Mouse (Mus musculus) hindbrain, embryonic 10.5 days (tissue): Measurements from ENCODE around the gene 1500011B03Rik. TPM values are rescaled to one million over a fixed set of nuclear protein-coding genes. Genes with fewer than 3 reads are reported as not detected.

Experiments
- DNase-seq: peaks from one replicate; pipeline ENCODE4 v3.0.0-alpha.2; 2017; ENCODE audit warnings: low spot score
- H3K27ac ChIP-seq: fragments of 300-500 bp; sonication (generic); 2 replicates; pipeline ENCODE4 v1.5.1; 2016; ENCODE audit warnings: mild to moderate bottlenecking, moderate library complexity
- H3K27me3 ChIP-seq: fragments of 300-500 bp; sonication (generic); 2 replicates; pipeline ENCODE4 v1.6.1; 2016; ENCODE audit warnings: mild to moderate bottlenecking; ENCODE audit not compliant: poor library complexity, insufficient read depth, severe bottlenecking
- H3K36me3 ChIP-seq: fragments of 300-500 bp; sonication (generic); 2 replicates; pipeline ENCODE4 v1.6.1; 2016; ENCODE audit warnings: mild to moderate bottlenecking, moderate library complexity
- H3K4me1 ChIP-seq: fragments of 300-500 bp; sonication (generic); replicated peaks from 2 replicates; pipeline ENCODE4 v1.6.1; 2016; ENCODE audit warnings: mild to moderate bottlenecking
- H3K4me3 ChIP-seq: fragments of 300-500 bp; sonication (generic); 2 replicates; pipeline ENCODE4 v1.5.1; 2016; ENCODE audit warnings: mild to moderate bottlenecking, moderate library complexity
- H3K9me3 ChIP-seq: fragments of 300-500 bp; sonication (generic); 2 replicates; pipeline ENCODE4 v1.6.1; 2016; ENCODE audit warnings: mild to moderate bottlenecking, moderate library complexity
- WGBS: fragments of 180-500 bp; shearing (Covaris S2); methylation state at CpG from one replicate; pipeline ENCODE4 v1.1.7; 2016; 5-methylcytosine and 5-hydroxymethylcytosine counted together
- polyA plus RNA-seq: library from polyadenylated mRNA; unstranded; fragments of >200 nt; fragmentation: Nextera tagmentation; extraction: Ambion mirVana; gene quantifications from 2 replicates; pipeline ENCODE4 v1.2.1, GENCODE M21; 2016

The 1500011B03Rik gene
- polyA plus RNA-seq, 1 experiment from 2014 or later: 159 TPM

DNA sequence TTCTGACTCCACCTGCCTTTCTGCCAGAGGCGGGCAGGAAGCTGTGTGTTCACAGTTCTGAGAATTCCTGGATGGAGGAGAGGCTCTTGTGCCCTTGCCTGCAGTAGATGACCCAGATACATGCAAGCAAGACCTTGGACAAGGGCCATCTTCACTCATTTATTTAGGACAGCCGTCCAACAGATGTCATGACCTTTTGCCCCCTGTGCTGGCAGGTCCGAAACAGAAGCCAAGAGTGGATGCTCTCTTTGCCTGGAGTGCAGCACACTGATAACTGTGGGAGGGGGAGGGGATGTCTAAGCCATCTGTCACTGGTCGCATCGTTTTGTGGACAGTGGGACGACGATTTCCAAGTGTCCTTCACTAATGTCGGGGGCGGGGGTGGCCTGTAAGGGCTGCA lies 28.0 kb downstream of the 1500011B03Rik start:
- Histone ChIP-seq H3K4me3 (peak overlapping the region; percentile 16; the same call in 1 of the 2 replicates), H3K27ac (peak overlapping the region; percentile 77), H3K9me3 (no peaks in the 10 kb centered on the region), H3K4me1 (peaks cover 45% of the 10 kb centered on the region), H3K36me3 (peaks cover 70% of the 10 kb centered on the region), H3K27me3 (0 out of 2 replicates have a peak, but pooled peaks cover 3% of the 10 kb centered on the region)
- peak; percentile 54 for DNase-seq
- WGBS: 30% methylated on average over 9 of the region's 9 CpGs

DNA sequence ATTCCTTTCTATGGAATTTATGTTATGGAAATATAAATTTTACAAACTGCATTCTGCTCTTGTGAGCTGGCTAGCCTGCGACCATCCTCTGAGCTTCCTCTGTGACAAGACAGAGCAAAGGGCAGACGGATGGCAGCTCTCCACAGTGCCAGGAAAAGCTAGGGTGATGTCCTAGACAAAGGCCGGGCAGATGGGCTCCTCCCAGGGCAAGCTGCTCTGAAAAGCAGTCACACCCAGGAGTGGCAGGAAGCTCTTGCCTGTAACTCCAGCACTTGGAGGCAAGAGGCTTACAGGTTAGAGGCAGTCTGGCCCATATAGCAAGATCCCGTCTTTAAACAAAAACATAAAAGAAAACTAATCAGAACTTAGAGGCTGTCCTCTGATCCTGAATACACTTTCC lies 28.7 kb downstream of the 1500011B03Rik start:
- DNase-seq: peak; percentile 35
- H3K9me3 ChIP-seq: no peaks in the 10 kb centered on the region
- 0 out of 2 replicates have a peak, but pooled peaks cover 3% of the 10 kb centered on the region for H3K27me3 ChIP-seq
- peak overlapping the region; percentile 77 for H3K27ac ChIP-seq
- 55% methylated on average over 4 of the region's 4 CpGs for WGBS
- H3K4me3 ChIP-seq: no peak overlapping the region
- peaks cover 66% of the 10 kb centered on the region for H3K36me3 ChIP-seq
- H3K4me1 ChIP-seq: peaks cover 45% of the 10 kb centered on the region

DNA sequence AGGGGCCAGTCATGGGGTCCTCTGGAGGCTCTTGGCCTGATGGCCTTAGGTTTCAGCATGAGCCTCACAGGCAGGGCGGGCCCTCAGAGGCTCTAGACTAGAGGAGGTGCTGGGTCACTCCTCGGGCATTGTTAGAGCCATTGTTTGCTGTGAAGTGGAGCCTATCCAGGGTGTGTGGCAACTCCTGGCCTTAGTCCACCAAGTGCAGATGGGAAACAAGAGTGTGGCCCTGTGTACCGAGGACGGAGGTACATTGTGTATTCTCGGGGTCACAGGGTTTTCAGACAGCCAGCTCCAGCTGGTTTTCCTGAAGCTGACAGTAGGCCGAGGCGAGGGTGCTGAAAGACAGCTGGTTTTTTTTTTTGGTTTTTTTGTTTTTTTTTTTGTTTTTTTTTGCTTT lies 30.0 kb downstream of the 1500011B03Rik start:
- peaks cover 45% of the 10 kb centered on the region for H3K4me1 ChIP-seq
- peaks cover 66% of the 10 kb centered on the region for H3K36me3 ChIP-seq
- 0 out of 2 replicates have a peak, but pooled peaks cover 3% of the 10 kb centered on the region for H3K27me3 ChIP-seq
- peak overlapping the region; percentile 77 for H3K27ac ChIP-seq
- no peaks in the 10 kb centered on the region for H3K9me3 ChIP-seq
- DNase-seq: no peak
- WGBS: 74% methylated on average over 7 of the region's 7 CpGs
- H3K4me3 ChIP-seq: no peak overlapping the region

DNA sequence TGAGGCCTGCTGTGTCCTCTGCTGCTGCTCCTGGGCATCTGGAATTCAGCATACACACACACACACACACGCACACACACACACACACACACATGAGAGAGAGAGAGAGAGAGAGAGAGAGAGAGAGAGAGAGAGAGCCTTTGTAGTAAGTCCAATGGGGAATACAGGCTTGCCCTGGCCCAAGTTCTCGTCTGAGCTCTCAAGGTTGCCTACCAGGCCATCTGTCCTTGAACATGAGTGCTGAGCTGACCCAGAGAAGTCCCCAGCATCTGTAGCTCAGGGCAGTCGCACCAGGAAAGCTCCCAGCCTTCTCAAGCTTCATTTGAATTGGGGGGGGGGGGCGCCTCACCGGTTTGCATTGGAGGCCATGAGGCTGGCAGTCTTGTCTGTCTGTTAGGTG lies 38.1 kb downstream of the 1500011B03Rik start:
- Histone ChIP-seq H3K4me1 (peaks cover 31% of the 10 kb centered on the region), H3K27ac (peak overlapping the region; percentile 50), H3K36me3 (peaks cover 41% of the 10 kb centered on the region), H3K27me3 (no peaks in the 10 kb centered on the region), H3K9me3 (no peaks in the 10 kb centered on the region), H3K4me3 (no peak overlapping the region)
- DNase-seq: no peak
- WGBS: 79% methylated on average over 5 of the region's 5 CpGs

DNA sequence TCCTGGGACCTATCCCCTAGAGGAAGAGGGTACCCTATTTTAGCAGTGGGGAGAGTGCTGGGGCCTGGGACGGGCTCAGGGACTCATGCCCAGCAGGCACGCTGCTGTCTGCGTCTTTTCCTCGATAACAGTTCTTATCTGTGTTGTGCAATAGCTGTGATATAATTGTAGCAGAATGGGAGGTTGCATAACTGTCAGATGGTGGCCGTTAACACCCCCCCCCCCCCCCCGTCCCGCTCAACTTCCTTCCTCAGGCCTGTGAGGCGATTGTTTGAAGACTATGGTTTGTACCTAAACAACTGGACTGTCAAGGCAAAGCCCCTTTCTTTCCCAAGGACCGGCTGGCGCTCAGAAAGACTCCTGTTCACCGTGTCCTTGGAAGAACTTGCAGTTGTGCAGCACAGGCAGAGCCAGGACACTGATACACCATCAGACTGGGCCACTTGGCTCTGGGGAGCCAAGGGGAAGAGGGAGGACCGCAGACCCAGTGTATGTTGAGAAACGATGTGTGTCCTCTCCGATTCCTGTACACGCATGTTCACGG lies 38.6 kb downstream of the 1500011B03Rik start:
- Histone ChIP-seq H3K4me1 (peaks cover 36% of the 10 kb centered on the region), H3K36me3 (peaks cover 40% of the 10 kb centered on the region), H3K27ac (peak overlapping the region; percentile 50), H3K9me3 (no peaks in the 10 kb centered on the region), H3K4me3 (no peak overlapping the region), H3K27me3 (no peaks in the 10 kb centered on the region)
- DNase-seq: no peak
- WGBS: 88% methylated on average over 16 of the region's 16 CpGs

DNA sequence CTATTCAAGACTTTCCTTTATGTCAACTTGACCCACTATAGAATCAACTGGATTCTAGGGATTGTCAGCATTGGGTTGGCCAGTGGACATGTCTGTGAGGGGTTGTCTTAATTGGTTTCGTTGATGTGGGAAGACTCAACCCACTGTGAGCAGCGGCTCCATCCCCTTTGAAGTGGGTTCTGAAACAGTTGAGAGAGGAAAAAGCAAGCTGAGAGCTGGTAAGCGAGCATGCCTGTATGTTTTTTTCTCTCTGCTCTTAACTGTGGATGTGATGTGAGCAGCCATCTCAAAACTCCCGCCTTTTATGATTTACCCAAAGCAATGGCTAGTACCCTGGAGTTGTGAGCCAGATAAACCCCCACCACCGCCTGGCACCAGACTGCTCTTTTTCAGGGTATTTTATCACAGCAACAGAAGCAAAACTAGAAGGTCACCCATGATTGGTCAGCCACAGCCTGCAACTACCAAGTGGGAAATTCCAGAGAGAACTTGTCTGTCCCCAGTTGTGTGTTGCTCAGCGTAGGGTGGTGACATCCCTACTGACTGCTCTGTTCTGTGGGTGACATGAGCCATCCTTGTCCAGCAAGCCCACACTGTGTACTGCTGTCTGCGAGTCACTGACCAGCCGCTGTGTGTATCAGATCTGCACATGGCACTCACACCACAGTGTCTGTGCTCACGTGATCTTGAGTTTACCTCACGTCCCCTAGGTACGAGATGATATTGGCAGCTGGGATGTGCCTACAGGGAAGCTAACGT lies 39.7 kb downstream of the 1500011B03Rik start:
- WGBS: 86% methylated on average over 12 of the region's 12 CpGs
- Histone ChIP-seq H3K27me3 (no peaks in the 10 kb centered on the region), H3K36me3 (peaks cover 29% of the 10 kb centered on the region), H3K27ac (no peak overlapping the region), H3K4me3 (no peak overlapping the region), H3K9me3 (no peaks in the 10 kb centered on the region), H3K4me1 (peaks cover 38% of the 10 kb centered on the region)
- DNase-seq: no peak

DNA sequence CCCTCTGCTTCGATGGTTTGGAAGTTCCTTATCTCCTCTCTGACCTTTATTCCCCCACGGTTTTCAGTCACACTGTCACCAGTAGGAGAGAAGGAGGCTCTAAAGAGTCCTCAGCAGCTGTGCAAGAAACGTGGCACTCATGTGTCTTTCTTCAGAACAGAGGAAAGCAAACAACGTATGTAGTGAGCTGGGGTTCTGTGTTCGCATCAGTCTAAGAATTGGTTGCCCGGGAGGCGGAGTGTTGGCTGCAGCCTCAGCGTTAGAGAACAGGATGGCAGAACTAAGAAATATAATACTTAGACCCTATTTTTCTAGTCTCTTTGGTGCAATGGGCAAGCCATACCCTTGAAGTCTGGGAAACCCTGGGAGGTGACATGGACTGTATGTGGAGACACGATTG lies 40.3 kb downstream of the 1500011B03Rik start:
- Histone ChIP-seq H3K9me3 (no peaks in the 10 kb centered on the region), H3K27me3 (no peaks in the 10 kb centered on the region)
- 89% methylated on average over 9 of the region's 9 CpGs for WGBS

DNA sequence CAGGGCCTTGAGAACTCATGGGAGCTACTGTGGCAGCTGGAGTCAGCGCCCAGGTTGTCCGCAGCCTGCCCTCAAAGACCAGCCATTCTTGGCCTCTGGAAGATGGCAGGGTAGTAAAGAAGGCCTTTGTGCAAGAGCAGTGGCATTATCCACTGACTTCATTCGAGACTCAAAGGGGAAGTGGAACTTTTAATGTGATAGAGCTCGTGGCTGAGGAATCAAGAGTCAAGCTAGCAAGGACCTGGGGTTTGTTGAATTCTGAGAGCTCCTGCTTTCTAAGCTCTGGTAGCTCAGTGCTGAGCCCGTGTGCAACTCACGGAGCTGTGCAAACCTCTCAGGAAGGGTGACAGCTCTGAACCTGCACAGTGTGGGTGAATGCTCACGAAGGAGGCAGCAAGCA lies 42.4 kb downstream of the 1500011B03Rik start:
- 90% methylated on average over 7 of the region's 7 CpGs for WGBS
- Histone ChIP-seq H3K36me3 (peaks cover 2% of the 10 kb centered on the region; the same call in 1 of the 2 replicates), H3K27me3 (no peaks in the 10 kb centered on the region), H3K4me3 (no peak overlapping the region), H3K4me1 (peaks cover 54% of the 10 kb centered on the region), H3K9me3 (no peaks in the 10 kb centered on the region), H3K27ac (0 out of 2 replicates have a peak overlapping the region, but pooled peaks have one; percentile 14)
- no peak for DNase-seq

More for the DNA sequence above, 40.3 kb downstream of the 1500011B03Rik start:
- peaks cover 43% of the 10 kb centered on the region for H3K4me1 ChIP-seq
- H3K4me3 ChIP-seq: no peak overlapping the region
- no peak for DNase-seq
- H3K36me3 ChIP-seq: peaks cover 23% of the 10 kb centered on the region
- no peak overlapping the region for H3K27ac ChIP-seq

DNA sequence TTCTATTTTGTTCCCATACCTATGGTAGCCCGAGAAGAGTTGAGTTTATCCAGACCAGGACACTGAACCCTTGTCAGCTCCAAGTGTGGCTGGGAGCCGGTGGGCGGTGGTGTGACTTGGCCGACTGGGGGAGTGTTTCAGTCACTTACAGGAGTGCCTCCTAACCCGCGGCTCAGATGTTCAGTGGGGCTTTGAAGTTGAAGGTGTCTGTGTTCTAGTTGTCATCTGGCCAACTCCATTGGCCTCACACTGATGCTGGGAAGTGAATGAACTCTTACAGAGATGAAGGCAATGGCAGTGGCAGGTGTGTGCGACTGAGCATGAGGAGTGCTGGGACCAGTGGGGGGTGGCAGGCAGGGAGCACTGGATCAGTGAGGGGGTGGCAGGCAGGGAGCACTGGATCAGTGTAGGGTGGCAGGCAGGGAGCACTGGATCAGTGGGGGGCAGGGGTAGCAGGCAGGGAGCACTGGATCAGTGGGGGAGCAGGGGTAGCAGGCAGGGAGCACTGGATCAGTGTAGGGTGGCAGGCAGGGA lies 43.2 kb downstream of the 1500011B03Rik start:
- peaks cover 54% of the 10 kb centered on the region for H3K4me1 ChIP-seq
- H3K27me3 ChIP-seq: no peaks in the 10 kb centered on the region
- DNase-seq: no peak
- H3K27ac ChIP-seq: no peak overlapping the region
- no peaks in the 10 kb centered on the region for H3K36me3 ChIP-seq
- H3K4me3 ChIP-seq: no peak overlapping the region
- H3K9me3 ChIP-seq: no peaks in the 10 kb centered on the region
- WGBS: 85% methylated on average over 7 of the region's 7 CpGs

DNA sequence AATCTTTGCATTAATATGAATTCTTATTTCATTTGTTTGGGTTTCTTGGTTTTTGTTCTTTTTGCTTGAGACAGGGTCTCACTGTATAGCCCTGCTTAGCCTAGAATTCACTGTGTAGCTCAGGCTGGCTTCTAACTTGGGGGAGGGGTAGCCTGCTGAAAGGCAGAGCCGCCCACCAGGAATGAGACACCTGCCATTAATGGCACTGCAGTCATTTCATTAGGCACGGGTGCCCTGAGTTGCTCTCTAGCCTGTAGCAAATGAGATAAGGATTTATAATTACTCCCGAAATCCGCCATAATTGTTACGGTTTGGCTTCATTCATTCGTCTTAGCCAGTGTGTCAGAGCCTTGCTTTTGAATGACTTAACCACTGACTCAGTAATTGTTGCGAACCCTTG lies 47.1 kb downstream of the 1500011B03Rik start:
- Histone ChIP-seq H3K4me3 (peak overlapping the region; percentile 99), H3K36me3 (no peaks in the 10 kb centered on the region), H3K27ac (no peak overlapping the region), H3K27me3 (no peaks in the 10 kb centered on the region), H3K4me1 (peaks cover 62% of the 10 kb centered on the region), H3K9me3 (no peaks in the 10 kb centered on the region)
- DNase-seq: no peak
- 77% methylated on average over 7 of the region's 7 CpGs for WGBS

DNA sequence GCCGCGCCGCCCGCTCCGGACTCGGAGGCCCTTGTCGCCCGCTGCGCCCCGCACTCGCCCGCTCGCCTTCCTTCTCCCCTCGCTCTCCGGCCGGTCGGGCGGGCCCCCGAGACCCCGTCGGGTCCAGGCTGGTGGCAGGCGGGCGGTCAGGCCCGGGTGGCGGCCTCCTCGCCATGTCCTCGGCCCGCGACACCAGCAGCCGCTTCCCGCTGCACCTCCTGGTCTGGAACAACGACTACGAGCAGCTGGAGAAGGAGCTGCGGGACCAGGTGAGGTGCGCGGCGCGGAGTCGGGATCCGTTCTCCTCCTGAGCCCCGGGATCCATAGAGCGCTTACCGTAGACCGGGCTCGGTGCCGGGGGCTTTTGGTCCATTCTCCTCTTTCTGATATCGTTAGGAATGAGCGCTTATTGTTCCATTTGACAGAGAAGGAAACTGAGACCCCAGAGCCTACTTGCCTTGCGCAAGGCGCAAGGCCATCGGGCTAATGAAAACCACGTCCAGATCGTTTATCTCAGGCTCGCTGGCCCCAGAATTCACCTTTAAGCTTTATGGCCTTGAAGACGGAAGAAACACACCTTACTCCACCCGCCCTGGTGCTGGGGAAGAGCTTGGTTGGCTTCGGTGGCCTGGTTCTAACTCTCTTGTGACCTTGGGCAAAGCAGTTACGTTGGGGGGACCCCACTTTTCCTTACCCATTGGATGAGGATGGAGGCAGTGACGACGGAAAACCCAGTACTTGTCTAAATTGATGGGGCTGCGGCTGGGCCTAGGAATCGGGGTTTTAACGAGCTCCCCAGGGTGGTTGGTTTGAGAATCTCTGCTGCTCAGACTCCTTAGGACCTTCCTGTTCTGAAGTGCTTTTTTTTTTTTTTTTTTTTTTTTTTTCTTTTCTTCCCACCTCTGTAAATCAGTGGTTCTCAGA lies 48.0 kb downstream of the 1500011B03Rik start, which contains the start of gene Git2:
Gene Git2 (minus strand): TSS at position 462 of the 924 bp plus-strand sequence.
- no peaks in the 10 kb centered on the region for H3K36me3 ChIP-seq
- H3K27ac ChIP-seq: peak within 1 kb of the TSS; percentile 99
- peaks cover 61% of the 10 kb centered on the region for H3K4me1 ChIP-seq
- no peaks in the 10 kb centered on the region for H3K9me3 ChIP-seq
- peak within 1 kb of the TSS; percentile 99 for H3K4me3 ChIP-seq
- H3K27me3 ChIP-seq: no peaks in the 10 kb centered on the region
- WGBS: 1% methylated on average over 63 of the region's 63 CpGs
- DNase-seq: peak; percentile 25

DNA sequence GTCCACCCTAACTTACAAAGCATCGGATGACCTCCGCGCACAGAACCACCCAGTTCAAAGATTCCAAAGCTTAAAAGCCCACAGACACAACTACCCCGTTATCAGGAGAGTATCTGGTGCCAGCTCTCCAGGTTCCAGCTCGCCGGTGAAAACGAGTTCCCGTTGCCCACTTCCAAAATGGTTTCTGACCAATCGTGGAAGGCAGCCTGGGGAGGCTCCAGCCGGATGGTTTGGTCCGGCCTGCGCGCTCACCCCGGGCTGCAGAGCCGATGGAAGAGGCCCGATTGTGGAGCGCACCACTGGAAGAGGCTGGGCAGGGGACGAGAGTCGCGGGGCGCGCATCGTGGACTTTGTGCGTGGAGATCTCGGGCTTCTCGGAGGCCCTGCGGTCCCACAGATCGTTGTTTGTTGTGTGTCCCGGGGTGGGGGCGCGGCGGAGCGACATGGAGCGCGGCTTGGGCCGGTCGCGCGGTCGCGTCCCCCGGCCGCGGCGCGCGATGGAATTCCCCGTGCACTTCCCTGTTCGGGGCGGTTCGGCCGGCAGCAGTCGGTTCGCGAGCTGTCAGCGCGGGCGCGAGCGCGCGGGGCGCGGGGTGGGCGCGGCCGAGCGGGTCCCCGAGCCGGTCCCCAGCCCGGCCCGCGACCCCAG lies 48.7 kb downstream of the 1500011B03Rik start, which contains the start of gene Ankrd13a:
Gene Ankrd13a (plus strand): TSS at position 275 of the 649 bp plus-strand sequence.
- Histone ChIP-seq H3K27me3 (no peaks in the 10 kb centered on the region), H3K9me3 (no peaks in the 10 kb centered on the region), H3K4me1 (peaks cover 58% of the 10 kb centered on the region), H3K36me3 (0 out of 2 replicates have a peak, but pooled peaks cover 4% of the 10 kb centered on the region), H3K27ac (peak within 1 kb of the TSS; percentile 99), H3K4me3 (peak within 1 kb of the TSS; percentile 99)
- under 1% methylated on average over 71 of the region's 73 CpGs for WGBS
- peak; percentile 92 for DNase-seq
